Mouse (Mus musculus): ENCODE results near the gene Wfdc16. TPM values are rescaled to one million over a fixed set of nuclear protein-coding genes. Genes with fewer than 3 reads are reported as not detected.

Wfdc16 gene
- not detected for total RNA-seq (2021)
- long read RNA-seq, experiment 1: 0 reads
- long read RNA-seq, experiment 2: 0 reads

- DNase-seq (ENCODE audit: low spot score in 2 of 2): no peak
Observed at GRCm38 (mm10) chr2:164638696-164639095, at the start of gene Wfdc16. TSS of gene Wfdc16 (minus strand) at chr2:164638796.

GRCm38 (mm10) chr2:164684807-164685206, 46.2 kb upstream of the Wfdc16 start, which contains the start of gene Wfdc13:
TSS of gene Wfdc13 (plus strand) at chr2:164685107.
- no peak for DNase-seq (ENCODE audit: low spot score in 2 of 2)

DNA sequence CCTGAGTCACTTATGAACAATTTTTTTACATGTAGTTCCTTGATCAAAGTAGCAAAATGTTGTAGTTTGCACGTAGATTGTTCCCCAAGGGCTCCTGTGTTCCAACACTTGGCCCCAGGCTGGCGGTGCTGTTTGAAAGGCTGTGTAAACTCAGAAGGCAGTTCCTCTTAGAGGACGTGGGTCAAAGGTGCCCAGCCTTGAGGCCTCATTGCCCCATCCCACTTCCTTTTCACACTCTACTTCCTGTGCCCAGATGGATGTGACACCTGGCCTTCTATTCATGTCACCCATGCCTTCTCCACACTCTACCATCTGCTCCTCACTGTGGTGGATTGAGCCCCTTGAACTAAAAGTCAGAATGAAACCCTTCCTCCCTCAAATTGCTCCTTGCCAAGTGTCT, 41.3 kb upstream of the Wfdc16 start:
- no peak for DNase-seq (ENCODE audit: low spot score in 2 of 2)

DNA sequence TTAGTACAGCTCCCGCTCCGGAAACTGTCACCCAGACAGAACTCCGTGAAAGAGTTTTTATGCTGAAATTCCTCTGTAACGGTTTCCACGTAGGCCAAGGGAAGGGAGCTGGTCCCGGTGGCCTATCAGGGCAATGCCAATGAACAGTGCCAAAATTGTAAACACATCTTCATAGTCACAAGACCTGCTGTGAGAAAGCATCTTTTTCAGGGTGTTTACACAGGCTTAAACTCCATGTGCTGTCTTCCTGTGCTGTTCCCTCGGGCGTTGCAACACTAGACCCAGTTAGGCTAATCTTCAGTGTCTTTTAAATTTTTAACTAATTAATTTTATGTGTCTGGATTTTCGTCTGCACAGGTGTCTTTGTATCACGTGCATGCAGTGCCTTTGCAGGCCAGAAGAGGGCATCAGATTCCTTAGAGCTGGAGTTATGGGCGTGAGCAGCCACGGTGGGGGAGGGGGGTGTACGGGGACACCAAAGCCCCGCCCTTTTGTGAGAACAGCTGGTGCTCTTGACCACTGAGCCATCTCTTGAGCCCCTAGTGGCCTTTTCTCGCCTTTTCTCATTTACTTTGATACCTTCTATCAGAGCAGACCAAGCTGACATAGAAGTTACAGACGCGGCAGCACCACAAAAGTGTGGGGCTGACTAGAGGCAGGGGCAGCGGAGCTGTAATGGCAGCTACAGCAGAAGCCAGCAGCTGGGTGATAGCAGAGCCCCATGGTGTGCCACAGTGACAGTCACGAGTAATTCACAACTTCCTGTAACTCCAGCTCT, 40.4 kb upstream of the Wfdc16 start:
- DNase-seq (ENCODE audit: low spot score in 2 of 2): peak; percentile 54 to 55

- DNase-seq (ENCODE audit: low spot score in 2 of 2): no peak
Observed at GRCm38 (mm10) chr2:164676916-164677685, 38.5 kb upstream of the Wfdc16 start.

DNA sequence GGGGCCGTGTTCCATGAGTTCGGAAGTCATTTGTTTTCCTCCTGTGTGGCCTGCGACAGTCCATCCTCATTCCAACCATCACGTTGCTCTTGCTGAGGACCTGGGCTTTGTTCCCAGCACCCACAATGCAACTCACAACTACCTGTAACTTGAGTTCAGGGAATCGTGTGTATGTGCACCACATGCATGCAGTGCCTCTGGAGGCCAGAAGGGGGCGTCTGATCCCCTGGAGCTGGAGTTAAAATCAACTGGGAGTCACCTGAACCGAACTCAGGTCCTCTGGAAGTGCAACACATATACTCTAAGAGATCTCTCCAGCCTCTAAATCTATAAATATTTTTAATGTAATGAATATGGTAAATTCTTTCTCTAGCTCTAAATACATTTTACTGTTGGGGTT, 37.5 kb upstream of the Wfdc16 start:
- no peak for DNase-seq (ENCODE audit: low spot score in 2 of 2)

DNA sequence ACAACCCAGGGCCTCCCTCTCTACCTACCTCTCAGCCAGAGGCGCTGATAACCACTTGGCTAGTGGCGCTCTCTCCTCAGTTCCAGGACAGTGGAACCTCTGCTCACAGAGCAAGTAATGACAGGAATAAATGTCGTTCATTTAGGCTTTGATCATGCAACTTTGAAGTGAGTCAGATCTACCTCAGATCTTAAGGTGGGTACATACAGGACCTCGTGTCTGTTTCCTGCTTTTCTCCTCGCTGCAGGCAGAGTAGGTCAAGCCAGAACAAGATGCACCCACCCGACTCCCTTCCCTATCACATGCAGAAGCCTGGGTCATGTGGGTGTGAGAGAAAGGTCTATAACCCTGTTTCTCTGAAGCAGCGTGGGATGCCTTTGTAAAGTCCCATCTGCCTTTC, 35.4 kb upstream of the Wfdc16 start, which contains the start of gene Wfdc11:
Wfdc11 (minus strand) TSS at position 101 of the 400 bp plus-strand sequence.
- no peak for DNase-seq (ENCODE audit: low spot score in 2 of 2)

DNA sequence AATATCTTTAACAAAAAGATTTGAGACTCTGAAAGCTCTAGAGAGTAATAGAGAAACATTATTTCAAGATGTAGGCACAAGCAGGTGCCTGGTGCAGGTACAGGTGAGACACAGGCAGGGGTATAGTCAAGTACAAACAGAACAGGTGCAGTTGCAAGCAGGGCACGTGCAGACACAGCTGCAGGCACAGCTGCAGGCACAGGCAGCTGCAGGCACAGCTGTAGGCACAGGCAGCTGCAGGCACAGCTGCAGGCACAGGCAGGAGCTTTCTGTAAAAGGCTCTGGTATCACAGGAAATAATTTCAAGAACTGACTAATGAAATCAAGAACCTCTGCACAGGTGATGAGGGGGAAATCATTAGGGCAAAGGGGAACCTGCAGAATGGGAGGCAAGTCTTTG, 32.3 kb upstream of the Wfdc16 start:
- no peak for DNase-seq (ENCODE audit: low spot score in 2 of 2)

GRCm38 (mm10) chr2:164670261-164670660, 31.7 kb upstream of the Wfdc16 start:
- no peak for DNase-seq (ENCODE audit: low spot score in 2 of 2)

GRCm38 (mm10) chr2:164664851-164665250, 26.3 kb upstream of the Wfdc16 start:
- no peak for DNase-seq (ENCODE audit: low spot score in 2 of 2)

DNA sequence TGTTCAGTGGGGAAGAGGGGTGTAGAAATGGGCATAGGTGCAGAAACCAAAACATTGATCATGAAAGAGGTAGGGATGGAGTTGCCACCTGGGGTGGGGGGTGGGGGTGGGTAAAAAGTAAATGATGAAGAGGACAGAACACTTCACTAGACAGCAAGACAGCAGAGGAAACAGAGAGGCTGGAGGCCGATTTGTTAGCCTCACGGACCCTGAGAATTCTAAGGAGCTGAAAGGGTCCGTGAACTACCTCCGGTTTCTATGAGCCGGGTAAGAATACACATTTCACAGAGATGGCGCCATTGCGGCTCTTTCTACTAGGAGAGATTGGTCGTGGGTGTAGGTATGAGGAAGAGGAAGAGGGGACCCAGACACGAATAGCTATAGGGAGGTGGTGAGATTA, 17.9 kb upstream of the Wfdc16 start, which contains the start of gene Wfdc9:
Wfdc9 (minus strand) TSS at position 101 of the 400 bp plus-strand sequence.
- DNase-seq (ENCODE audit: low spot score in 2 of 2): no peak

DNA sequence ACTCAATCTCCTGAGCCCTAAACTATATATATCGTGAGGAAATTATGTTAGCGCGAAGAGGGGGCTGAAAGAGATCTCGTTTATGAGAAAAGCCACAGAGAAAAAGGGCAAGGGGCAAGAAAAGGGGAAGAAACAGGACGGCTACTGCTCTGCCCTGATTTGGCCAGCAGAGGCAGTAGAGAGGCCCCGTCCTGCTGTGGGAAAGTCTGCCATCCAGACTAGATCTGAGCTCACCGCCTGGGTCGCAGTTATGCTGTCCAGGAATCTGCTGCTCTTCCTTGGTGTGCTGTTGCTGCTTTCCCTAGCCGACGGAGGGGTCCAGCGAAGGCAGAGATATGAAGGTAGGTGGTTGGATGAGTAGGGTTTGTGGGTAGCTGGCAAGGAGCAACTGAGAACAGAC, 17.3 kb upstream of the Wfdc16 start, which contains the start of gene Wfdc10:
Wfdc10 (plus strand) TSS at position 189 of the 400 bp plus-strand sequence.
- peak; percentile 44 to 48 for DNase-seq (ENCODE audit: low spot score in 2 of 2)

GRCm38 (mm10) chr2:164641881-164642673, 3.5 kb upstream of the Wfdc16 start:
- no peak for DNase-seq (ENCODE audit: low spot score in 2 of 2)

DNA sequence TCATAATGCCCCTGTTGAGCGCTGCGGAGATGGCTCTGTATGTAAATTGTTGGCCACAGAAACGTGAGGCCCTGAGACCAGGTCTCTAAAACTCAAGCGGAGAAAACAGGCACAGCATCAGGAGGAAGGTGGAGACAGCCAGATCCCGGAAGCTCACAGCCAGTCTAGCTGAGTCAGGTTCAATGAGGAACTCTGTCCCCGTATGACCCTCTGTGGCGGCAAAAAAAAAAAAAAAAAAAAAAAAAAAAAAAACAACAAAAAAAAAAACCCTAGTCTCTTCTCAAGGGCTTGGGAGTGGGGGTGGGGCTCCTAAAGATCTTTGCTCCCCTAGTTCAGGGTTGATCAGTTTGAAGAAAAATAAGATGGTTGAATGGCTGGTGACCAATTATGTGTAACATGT, 2.5 kb upstream of the Wfdc16 start:
- no peak for DNase-seq (ENCODE audit: low spot score in 2 of 2)

DNA sequence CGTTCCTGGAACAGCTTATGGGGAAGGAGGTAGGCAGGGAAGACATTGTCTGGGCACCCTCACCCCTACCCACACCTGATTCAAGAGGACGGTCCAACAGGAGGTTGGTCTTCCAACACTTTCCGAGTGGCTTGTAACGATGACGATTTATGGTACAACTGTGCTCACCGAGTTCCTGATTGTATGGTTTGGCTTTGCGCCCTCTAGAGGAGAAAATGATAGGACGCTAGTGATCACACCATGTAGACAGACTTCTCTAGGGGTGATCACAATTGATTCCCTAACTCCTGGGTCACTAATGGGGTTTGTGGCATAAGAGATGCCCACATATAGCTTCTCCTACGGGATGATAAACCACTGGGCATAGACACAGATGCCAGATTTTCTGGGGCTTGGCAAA, 3.3 kb downstream of the Wfdc16 start:
- DNase-seq (ENCODE audit: low spot score in 2 of 2): no peak

DNA sequence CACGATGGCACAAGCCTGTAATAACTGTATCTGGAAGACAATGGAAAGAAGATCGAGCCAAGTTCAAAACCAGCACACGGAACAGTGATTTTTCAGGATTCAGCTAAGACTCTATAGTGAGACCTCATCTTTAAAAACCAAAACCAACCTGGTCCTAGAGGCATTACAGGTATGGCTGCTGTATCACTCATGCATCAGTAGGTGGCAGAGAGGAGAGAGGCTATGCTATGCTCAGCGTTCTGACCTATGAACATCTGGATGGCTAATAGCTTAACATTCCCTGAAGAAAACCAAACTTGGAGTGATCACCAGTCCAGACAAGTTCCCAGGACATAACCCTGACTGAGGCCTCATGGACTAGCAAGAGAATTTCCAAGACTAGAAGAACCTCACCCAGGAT, 16.8 kb downstream of the Wfdc16 start:
- DNase-seq (ENCODE audit: low spot score in 2 of 2): no peak

GRCm38 (mm10) chr2:164619050-164619449, 19.5 kb downstream of the Wfdc16 start:
- no peak for DNase-seq (ENCODE audit: low spot score in 2 of 2)

DNA sequence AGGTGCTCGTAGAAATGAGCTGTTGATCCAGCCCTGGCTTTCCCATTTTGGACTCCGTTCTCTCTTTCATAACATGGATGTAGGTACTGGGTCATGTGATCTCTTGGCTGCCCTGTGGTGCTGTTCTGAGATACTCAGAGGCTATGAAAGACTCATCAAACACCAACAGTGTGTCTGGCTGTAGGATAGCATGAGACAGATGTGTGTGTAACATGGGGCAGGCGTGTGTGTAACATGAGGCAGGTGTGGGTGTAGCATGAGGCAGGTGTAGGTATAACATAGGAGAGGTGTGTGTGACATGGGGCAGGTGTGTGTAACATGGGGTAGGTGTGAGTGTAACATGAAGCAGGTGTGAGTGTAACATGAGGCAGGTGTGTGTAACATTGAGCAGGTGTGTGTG, 23.2 kb downstream of the Wfdc16 start:
- DNase-seq (ENCODE audit: low spot score in 2 of 2): no peak

DNA sequence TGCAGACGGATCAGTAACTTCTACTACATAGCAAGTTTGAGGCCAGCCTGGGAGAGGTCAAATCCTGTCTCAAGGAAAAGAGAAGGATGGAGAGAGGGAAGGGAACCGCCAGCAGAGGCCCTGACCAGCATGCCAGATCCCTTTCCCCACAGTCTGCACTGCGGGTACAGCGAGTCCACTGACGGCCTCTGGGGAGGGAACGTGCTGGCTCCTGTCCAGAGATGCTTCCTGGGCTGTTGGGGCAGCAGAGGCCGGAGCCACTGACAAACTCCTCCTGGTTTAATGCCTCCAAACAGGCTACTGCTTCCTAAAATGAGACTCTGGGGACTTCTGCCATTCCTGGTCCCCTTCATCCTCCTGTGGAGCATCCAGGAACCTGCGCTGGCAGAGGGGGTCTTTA, 25.1 kb downstream of the Wfdc16 start, which contains the start of the genes Wfdc6b and Wfdc8:
Wfdc6b (plus strand) TSS at position 52 of the 400 bp plus-strand sequence.
Wfdc8 (minus strand) TSS at position 156 of the 400 bp plus-strand sequence.
- DNase-seq (ENCODE audit: low spot score in 2 of 2): peak in 1 of 2 experiments; percentile 53

DNA sequence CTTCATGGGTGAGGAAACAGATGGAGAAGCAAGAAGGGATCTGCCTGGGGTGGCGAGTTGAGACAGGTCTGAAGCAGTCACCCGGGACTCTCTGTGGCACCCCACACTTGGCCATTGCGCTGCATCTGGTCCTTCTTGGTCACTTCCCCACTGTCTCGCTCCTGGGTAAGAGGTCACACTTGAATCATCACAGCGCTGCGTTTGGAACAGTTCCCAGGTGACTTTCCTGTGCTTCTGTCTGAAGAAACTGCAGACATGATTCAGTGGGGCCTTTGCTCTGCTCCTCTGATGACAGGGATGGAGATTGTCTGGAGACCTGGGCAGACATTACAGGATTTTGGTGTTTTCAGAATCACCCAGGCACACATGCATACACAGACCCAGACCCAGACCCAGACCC, 29.8 kb downstream of the Wfdc16 start:
- DNase-seq (ENCODE audit: low spot score in 2 of 2): peak in 1 of 2 experiments; percentile 22

- no peak for DNase-seq (ENCODE audit: low spot score in 2 of 2)
Observed at GRCm38 (mm10) chr2:164604411-164604810, 34.2 kb downstream of the Wfdc16 start.
